ENCODE assay signal across 21 mouse cellular contexts in genomic region chr2:121511401-121511800, GRCm38 (mm10). TPM values are rescaled to one million over a fixed set of nuclear protein-coding genes. Genes with fewer than 3 reads are reported as not detected.
DNase-seq lines count a peak whose midpoint lies in the region; ATAC-seq and TF ChIP-seq lines count a peak whose summit lies in the region.
"Had no signal": no experiment of that assay in that cellular context is flagged by ENCODE, and none has a peak within 500 bp of the region (broad histone marks: within the 10 kb centered on the region; RNA-seq: fewer than 3 reads in every experiment).

No protein-coding gene starts in this region.

- no peak overlapping the region for H3K4me2 ChIP-seq in hindbrain, postnatal 0 days (ENCODE audit: low read depth, low read length)
- H3K4me2 ChIP-seq: intestine, embryonic 15.5 days; neural tube, embryonic 12.5 days had no signal

- WGBS in spleen, adult 2 months = 86% methylated on average over 8 of the region's 8 CpGs
- WGBS in hindbrain, postnatal 0 days = 92% methylated on average over 8 of the region's 8 CpGs

- TF ChIP-seq CTCF in spleen, adult 2 months (IDR thresholded peaks at IDR 0.05; ENCODE audit: extremely low read depth, insufficient read depth, insufficient read length, insufficient replicate concordance) = no peak
- TF ChIP-seq CTCF in gastrocnemius, adult 2 months (IDR thresholded peaks at IDR 0.05) = no peak
- no peak for TF ChIP-seq CTCF in hindbrain, postnatal 0 days (IDR thresholded peaks at IDR 0.05; ENCODE audit: low read depth)

- peaks cover 3% of the 10 kb centered on the region; the same call in 1 of the 2 replicates for H3K36me3 ChIP-seq in spleen, adult 2 months (ENCODE audit: control insufficient read depth, insufficient read depth, low read length)
- no peaks in the 10 kb centered on the region for H3K36me3 ChIP-seq in hindbrain, postnatal 0 days (ENCODE audit: insufficient read depth, low read length)
- H3K36me3 ChIP-seq: intestine, embryonic 15.5 days had no signal

- intact Hi-C loops in gastrocnemius, adult 2 months (cut with DNase I) = no loop called here

- peak overlapping the region; percentile 47 for H3K27ac ChIP-seq in spleen, adult 2 months (ENCODE audit: insufficient read depth, low read length)
- no peak overlapping the region for H3K27ac ChIP-seq in gastrocnemius, adult 2 months
- no peak overlapping the region for H3K27ac ChIP-seq in hindbrain, postnatal 0 days
- H3K27ac ChIP-seq: heart, embryonic 10.5 days; intestine, embryonic 15.5 days; limb, embryonic 10.5 days; neural tube, embryonic 12.5 days had no signal

- no peak overlapping the region; the same call in 1 of the 2 replicates for H3K4me3 ChIP-seq in spleen, adult 2 months (ENCODE audit: extremely low read depth, insufficient read depth, insufficient read length)
- H3K4me3 ChIP-seq in gastrocnemius, adult 2 months = no peak overlapping the region
- H3K4me3 ChIP-seq in hindbrain, postnatal 0 days (ENCODE audit: low read length) = no peak overlapping the region
- H3K4me3 ChIP-seq: erythroblast, embryonic 14.5 days; heart, embryonic 10.5 days; intestine, embryonic 15.5 days; limb, embryonic 10.5 days; neural tube, embryonic 12.5 days had no signal

- H3K9ac ChIP-seq in hindbrain, postnatal 0 days (replicated peaks; ENCODE audit: low read length) = no peak overlapping the region
- H3K9ac ChIP-seq: intestine, embryonic 15.5 days; neural tube, embryonic 12.5 days had no signal

- no peak for ATAC-seq in hindbrain, postnatal 0 days
- ATAC-seq: forebrain, embryonic 14.5 days; intestine, embryonic 15.5 days had no signal

- H3K9me3 ChIP-seq in hindbrain, postnatal 0 days (ENCODE audit: low read length) = no peaks in the 10 kb centered on the region
- H3K9me3 ChIP-seq: heart, embryonic 10.5 days; intestine, embryonic 15.5 days; limb, embryonic 10.5 days; neural tube, embryonic 12.5 days had no signal

- peak in 1 of 2 experiments; percentile 43 for DNase-seq in spleen, adult 2 months (ENCODE audit: low read depth in 1 of 2, low spot score in 2 of 2)
- no peak for DNase-seq in spleen, adult 12 weeks (ENCODE audit: low spot score)
- DNase-seq in CD4-positive helper T cell, adult 2 months (ENCODE audit: low read depth, low spot score) = peak; percentile 93
- peak; percentile 31 for DNase-seq in R1 (ENCODE audit: low read depth, low spot score)
- DNase-seq in naive thymus-derived CD4-positive, alpha-beta T cell, adult 2 months (ENCODE audit: low read depth) = peak; percentile 90
- no peak for DNase-seq in gastrocnemius, adult 2 months
- DNase-seq in hindbrain, postnatal 0 days (ENCODE audit: low spot score) = no peak
- DNase-seq: adrenal gland, adult 8-10 months; cerebellum, adult 8-10 months; kidney, adult 9 months; kidney, postnatal 36 days; lung, adult 18-20 months; lung, postnatal 36 days; right cerebral cortex, adult 18-20 months had no signal

- no peaks in the 10 kb centered on the region for H3K27me3 ChIP-seq in spleen, adult 2 months (ENCODE audit: control insufficient read depth, insufficient read depth, low read length)
- no peaks in the 10 kb centered on the region for H3K27me3 ChIP-seq in hindbrain, postnatal 0 days (ENCODE audit: insufficient read depth, low read length)
- H3K27me3 ChIP-seq: intestine, embryonic 15.5 days; neural tube, embryonic 12.5 days had no signal

- H3K4me1 ChIP-seq in spleen, adult 2 months (ENCODE audit: control insufficient read depth, insufficient read depth, insufficient read length) = peaks cover 7% of the 10 kb centered on the region; the same call in 1 of the 2 replicates
- no peaks in the 10 kb centered on the region for H3K4me1 ChIP-seq in hindbrain, postnatal 0 days (ENCODE audit: insufficient read depth, low read length)

- TF ChIP-seq POLR2A in spleen, adult 2 months (IDR thresholded peaks at IDR 0.05; ENCODE audit: low read depth, low read length) = no peak

RNA-seq across cellular contexts. Expression of gene Wdr76, which starts 4.9 kb away (rescaled TPM):
- polyA plus RNA-seq in spleen, adult 2 months (2012; rRNA removed) = 2.9 and 3.8 TPM in 2 replicates
- total RNA-seq in gastrocnemius, adult 2 months (2021) = 1 to 10 TPM; 1.7 to 2.4 TPM
- total RNA-seq in hindbrain, postnatal 0 days (2014; rRNA removed) = 4.6 and 5.3 TPM in 2 replicates
- 2.4 and 2.8 TPM in 2 replicates for polyA plus RNA-seq in hindbrain, postnatal 0 days (2015; fragmentation: Nextera tagmentation; extraction: Ambion mirVana)

RNA-seq across cellular contexts. Expression of gene Mfap1a, which starts 4.9 kb away (rescaled TPM):
- 1.4 and 1.8 TPM in 2 replicates for polyA plus RNA-seq in spleen, adult 2 months (2012; rRNA removed)
- total RNA-seq in gastrocnemius, adult 2 months (2021) = 10 to 100 TPM; 17.3 to 21.6 TPM
- 12.0 and 14.4 TPM in 2 replicates for total RNA-seq in hindbrain, postnatal 0 days (2014; rRNA removed)
- 21.3 and 21.5 TPM in 2 replicates for polyA plus RNA-seq in hindbrain, postnatal 0 days (2015; fragmentation: Nextera tagmentation; extraction: Ambion mirVana)

RNA-seq across cellular contexts. Expression of gene Mfap1b, which starts 37.5 kb away (rescaled TPM):
- polyA plus RNA-seq in spleen, adult 2 months (2012; rRNA removed) = 2.0 and 2.3 TPM in 2 replicates
- total RNA-seq in gastrocnemius, adult 2 months (2021) = 10 to 100 TPM; 24.2 to 27.6 TPM
- 14.7 and 17.7 TPM in 2 replicates for total RNA-seq in hindbrain, postnatal 0 days (2014; rRNA removed)
- polyA plus RNA-seq in hindbrain, postnatal 0 days (2015; fragmentation: Nextera tagmentation; extraction: Ambion mirVana) = 52.8 and 57.0 TPM in 2 replicates

RNA-seq across cellular contexts. Expression of gene Serinc4, which starts 54.8 kb away (rescaled TPM):
- 0.22 and 0.33 TPM in 2 replicates for polyA plus RNA-seq in spleen, adult 2 months (2012; rRNA removed)
- total RNA-seq in gastrocnemius, adult 2 months (2021) = not detected
- total RNA-seq in hindbrain, postnatal 0 days (2014; rRNA removed) = 1.3 and 1.5 TPM in 2 replicates
- polyA plus RNA-seq in hindbrain, postnatal 0 days (2015; fragmentation: Nextera tagmentation; extraction: Ambion mirVana) = 0.57 and 1.1 TPM in 2 replicates
- total RNA-seq: liver, adult 2 months had no signal
- polyA plus RNA-seq: erythroblast, embryonic 14.5 days had no signal

RNA-seq across cellular contexts. Expression of gene Hypk, which starts 58.3 kb away (rescaled TPM):
- polyA plus RNA-seq in spleen, adult 2 months (2012; rRNA removed) = 3.2 and 5.8 TPM in 2 replicates
- 10 to 100 TPM; 21.0 to 21.7 TPM for total RNA-seq in gastrocnemius, adult 2 months (2021)
- 5.4 and 12.5 TPM in 2 replicates for total RNA-seq in hindbrain, postnatal 0 days (2014; rRNA removed)
- 110 and 119 TPM in 2 replicates for polyA plus RNA-seq in hindbrain, postnatal 0 days (2015; fragmentation: Nextera tagmentation; extraction: Ambion mirVana)

Comparison
In these comparisons a context has a peak if more than half of its experiments do, and no peak if none do; other contexts are left out.
1. DNase-seq: peak in CD4-positive helper T cell, adult 2 months (single experiment), R1 (single experiment) and naive thymus-derived CD4-positive, alpha-beta T cell, adult 2 months (single experiment); none in spleen, adult 12 weeks (single experiment), gastrocnemius, adult 2 months (single experiment) and hindbrain, postnatal 0 days (single experiment).